8 mouse cellular contexts compared by ENCODE assay signal in the genomic region with DNA sequence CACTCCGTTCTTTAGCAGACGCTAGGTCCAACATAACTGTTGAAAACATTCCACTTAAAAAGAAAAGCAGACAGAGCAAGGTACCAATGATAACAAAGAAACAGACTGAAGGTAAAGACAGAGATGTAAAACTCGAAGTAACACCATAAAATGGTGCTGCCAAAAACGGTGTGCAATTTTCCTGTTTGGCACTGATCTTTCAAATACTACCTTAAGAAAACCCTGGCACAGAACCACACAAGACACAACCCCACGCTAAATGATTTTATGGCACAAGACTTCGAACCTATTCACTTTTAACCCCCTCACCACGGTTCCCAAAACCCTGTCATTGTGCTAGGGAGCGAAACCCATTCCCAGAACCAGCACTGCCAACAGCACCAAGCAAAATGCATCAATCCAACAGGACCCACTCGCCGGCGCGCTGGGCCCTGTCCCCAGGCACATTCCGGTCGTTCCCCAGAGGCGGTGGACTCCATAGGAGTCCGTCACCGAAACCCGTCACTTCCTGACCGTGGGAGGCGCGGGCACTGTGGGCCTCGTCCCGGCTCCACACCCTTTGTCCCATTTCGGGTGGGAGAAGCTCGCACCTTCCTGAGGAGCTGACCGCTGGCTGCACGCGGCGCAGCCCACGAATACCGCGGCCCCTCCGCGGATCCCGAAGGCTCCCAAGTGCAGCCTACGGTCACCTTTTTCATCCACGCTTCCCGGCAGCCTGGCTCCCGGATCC. TPM values are rescaled to one million over a fixed set of nuclear protein-coding genes. Genes with fewer than 3 reads are reported as not detected.
DNase-seq lines count a peak whose midpoint lies in the region; ATAC-seq and TF ChIP-seq lines count a peak whose summit lies in the region.

No protein-coding gene starts in this region.

- H3K4me1 ChIP-seq in spleen, adult 2 months (ENCODE audit: control insufficient read depth, insufficient read depth, insufficient read length), result peaks cover 7% of the 10 kb centered on the region
- H3K4me1 ChIP-seq in cortical plate, adult 2 months (ENCODE audit: control insufficient read depth, insufficient read depth, low read length), result no peaks in the 10 kb centered on the region
- peaks cover 14% of the 10 kb centered on the region for H3K4me1 ChIP-seq in intestine, embryonic 14.5 days (replicated peaks; ENCODE audit: control insufficient read depth, insufficient read depth, low read length)
- H3K4me1 ChIP-seq in limb, embryonic 13.5 days, result peaks cover 19% of the 10 kb centered on the region
- H3K4me1 ChIP-seq in midbrain, embryonic 16.5 days (ENCODE audit: control insufficient read depth, insufficient read depth, low read length), result peaks cover 28% of the 10 kb centered on the region

- H3K9ac ChIP-seq in intestine, embryonic 14.5 days (ENCODE audit: low read length), result peak overlapping the region; percentile 95
- peak overlapping the region; percentile 98 for H3K9ac ChIP-seq in limb, embryonic 13.5 days
- peak overlapping the region; percentile 84 for H3K9ac ChIP-seq in midbrain, embryonic 16.5 days (ENCODE audit: low read depth, low read length)

- TF ChIP-seq CTCF in spleen, adult 2 months (IDR thresholded peaks at IDR 0.05; ENCODE audit: extremely low read depth, insufficient read depth, insufficient read length, insufficient replicate concordance), result no peak
- no peak for TF ChIP-seq CTCF in cortical plate, adult 2 months (IDR thresholded peaks at IDR 0.05; ENCODE audit: extremely low read depth, insufficient read depth, low read length)
- TF ChIP-seq CTCF in gastrocnemius, adult 2 months (IDR thresholded peaks at IDR 0.05), result no peak

- H3K4me3 ChIP-seq in spleen, adult 2 months (ENCODE audit: extremely low read depth, insufficient read depth, insufficient read length), result peak overlapping the region; percentile 75
- H3K4me3 ChIP-seq in cortical plate, adult 2 months (ENCODE audit: insufficient read depth, low read length), result peak overlapping the region; percentile 95
- peak overlapping the region; percentile 95 for H3K4me3 ChIP-seq in gastrocnemius, adult 2 months
- peak overlapping the region; percentile 100 for H3K4me3 ChIP-seq in intestine, embryonic 14.5 days (ENCODE audit: low read depth, low read length)
- peak overlapping the region; percentile 99 for H3K4me3 ChIP-seq in limb, embryonic 13.5 days
- peak overlapping the region; percentile 72 for H3K4me3 ChIP-seq in midbrain, embryonic 16.5 days (ENCODE audit: low read depth, low read length)

- peak; percentile 14 for ATAC-seq in intestine, embryonic 14.5 days (replicated peaks; ENCODE audit: low FRiP score, low TSS enrichment, low read depth)
- ATAC-seq in limb, embryonic 13.5 days (ENCODE audit: low FRiP score, low read depth), result no peak
- peak; percentile 4; the same call in 1 of the 2 replicates for ATAC-seq in midbrain, embryonic 16.5 days

- no peaks in the 10 kb centered on the region for H3K9me3 ChIP-seq in intestine, embryonic 14.5 days (ENCODE audit: control insufficient read depth, low read length)
- H3K9me3 ChIP-seq in limb, embryonic 13.5 days, result no peaks in the 10 kb centered on the region
- H3K9me3 ChIP-seq in midbrain, embryonic 16.5 days (replicated peaks; ENCODE audit: control insufficient read depth, low read length, poor library complexity, severe bottlenecking), result no peaks in the 10 kb centered on the region

- 1% methylated on average over 39 of the region's 39 CpGs for WGBS in spleen, adult 2 months
- under 1% methylated on average over 39 of the region's 39 CpGs for WGBS in intestine, embryonic 14.5 days
- WGBS in limb, embryonic 13.5 days, result under 1% methylated on average over 39 of the region's 39 CpGs
- WGBS in midbrain, embryonic 16.5 days, result under 1% methylated on average over 38 of the region's 39 CpGs

- peaks cover 9% of the 10 kb centered on the region for H3K36me3 ChIP-seq in spleen, adult 2 months (ENCODE audit: control insufficient read depth, insufficient read depth, low read length)
- H3K36me3 ChIP-seq in intestine, embryonic 14.5 days (ENCODE audit: control insufficient read depth, insufficient read depth, low read length), result peaks cover 31% of the 10 kb centered on the region
- peaks cover 24% of the 10 kb centered on the region for H3K36me3 ChIP-seq in limb, embryonic 13.5 days
- H3K36me3 ChIP-seq in midbrain, embryonic 16.5 days (ENCODE audit: control insufficient read depth, insufficient read depth, low read length), result peaks cover 11% of the 10 kb centered on the region

- peak overlapping the region; percentile 61 for H3K4me2 ChIP-seq in intestine, embryonic 14.5 days (ENCODE audit: low read length)
- H3K4me2 ChIP-seq in limb, embryonic 13.5 days (replicated peaks), result peak overlapping the region; percentile 96
- peak overlapping the region; percentile 100 for H3K4me2 ChIP-seq in midbrain, embryonic 16.5 days (ENCODE audit: low read length)

- no peaks in the 10 kb centered on the region for H3K27me3 ChIP-seq in spleen, adult 2 months (ENCODE audit: control insufficient read depth, insufficient read depth, low read length)
- H3K27me3 ChIP-seq in intestine, embryonic 14.5 days (replicated peaks; ENCODE audit: control insufficient read depth, insufficient read depth, low read length), result no peaks in the 10 kb centered on the region
- H3K27me3 ChIP-seq in limb, embryonic 13.5 days, result no peaks in the 10 kb centered on the region
- no peaks in the 10 kb centered on the region for H3K27me3 ChIP-seq in midbrain, embryonic 16.5 days (ENCODE audit: control insufficient read depth, insufficient read depth, low read depth, low read length)

- intact Hi-C loops in gastrocnemius, adult 2 months (cut with DNase I), result loop anchor here (5.0 kb wide), 1 partner anchor 78 kb away; a partner anchor contains a TSS

- peak overlapping the region; percentile 62 for H3K27ac ChIP-seq in spleen, adult 2 months (ENCODE audit: insufficient read depth, low read length)
- H3K27ac ChIP-seq in cortical plate, adult 2 months (ENCODE audit: insufficient read depth, low read length), result peak overlapping the region; percentile 17
- H3K27ac ChIP-seq in gastrocnemius, adult 2 months, result peak overlapping the region; percentile 93
- H3K27ac ChIP-seq in intestine, embryonic 14.5 days (ENCODE audit: low read depth), result peak overlapping the region; percentile 84
- peak overlapping the region; percentile 85 for H3K27ac ChIP-seq in limb, embryonic 13.5 days
- peak overlapping the region; percentile 75 for H3K27ac ChIP-seq in midbrain, embryonic 16.5 days (ENCODE audit: low read length)

- no peak for TF ChIP-seq POLR2A in spleen, adult 2 months (IDR thresholded peaks at IDR 0.05; ENCODE audit: low read depth, low read length)
- no peak for TF ChIP-seq POLR2A in cortical plate, adult 2 months (IDR thresholded peaks at IDR 0.05; ENCODE audit: extremely low read depth, insufficient read depth, low read length)

- peak in 1 of 2 experiments; percentile 22 for DNase-seq in spleen, adult 2 months (ENCODE audit: low read depth in 1 of 2, low spot score in 2 of 2)
- DNase-seq in spleen, adult 12 weeks (ENCODE audit: low spot score), result no peak
- peak; percentile 58 for DNase-seq in gastrocnemius, adult 2 months
- no peak for DNase-seq in intestine, embryonic 14.5 days (ENCODE audit: low spot score)
- peak; percentile 68 for DNase-seq in testis, postnatal 10 days (ENCODE audit: low spot score)

RNA-seq across cellular contexts. Expression of a gene that starts 0.6 kb away (rescaled TPM):
- polyA plus RNA-seq in spleen, adult 2 months (2012; rRNA removed), result 12.6 and 15.3 TPM in 2 replicates
- 22.0 and 23.1 TPM in 2 replicates for polyA plus RNA-seq in cortical plate, adult 2 months (2012; rRNA removed)
- total RNA-seq in gastrocnemius, adult 2 months (2021), result 1 to 10 TPM; 6.3 to 7.1 TPM
- 7.1 and 8.8 TPM in 2 replicates for polyA plus RNA-seq in intestine, embryonic 14.5 days (2014; fragmentation: Nextera tagmentation; extraction: Ambion mirVana)
- 7.4 and 8.4 TPM in 2 replicates for polyA plus RNA-seq in limb, embryonic 13.5 days (2015; fragmentation: Nextera tagmentation; extraction: Ambion mirVana)
- polyA plus RNA-seq in midbrain, embryonic 16.5 days (2015; fragmentation: Nextera tagmentation; extraction: Ambion mirVana), result 4.6 and 5.3 TPM in 2 replicates

RNA-seq across cellular contexts. Expression of a gene that starts 0.9 kb away (rescaled TPM):
- polyA plus RNA-seq in spleen, adult 2 months (2012; rRNA removed), result 31.5 and 33.2 TPM in 2 replicates
- 22.2 and 22.7 TPM in 2 replicates for polyA plus RNA-seq in cortical plate, adult 2 months (2012; rRNA removed)
- 1 to 10 TPM; 2.8 to 2.9 TPM for total RNA-seq in gastrocnemius, adult 2 months (2021)
- 16.3 and 16.9 TPM in 2 replicates for polyA plus RNA-seq in intestine, embryonic 14.5 days (2014; fragmentation: Nextera tagmentation; extraction: Ambion mirVana)
- 18.7 and 22.5 TPM in 2 replicates for polyA plus RNA-seq in limb, embryonic 13.5 days (2015; fragmentation: Nextera tagmentation; extraction: Ambion mirVana)
- 18.8 and 20.1 TPM in 2 replicates for polyA plus RNA-seq in midbrain, embryonic 16.5 days (2015; fragmentation: Nextera tagmentation; extraction: Ambion mirVana)

RNA-seq across cellular contexts. Expression of a gene that starts 54.5 kb away (rescaled TPM):
- 8.6 and 10.5 TPM in 2 replicates for polyA plus RNA-seq in spleen, adult 2 months (2012; rRNA removed)
- polyA plus RNA-seq in cortical plate, adult 2 months (2012; rRNA removed), result 4.5 and 6.2 TPM in 2 replicates
- total RNA-seq in gastrocnemius, adult 2 months (2021), result 1 to 10 TPM; 5.3 to 6.8 TPM
- polyA plus RNA-seq in intestine, embryonic 14.5 days (2014; fragmentation: Nextera tagmentation; extraction: Ambion mirVana), result 125 and 143 TPM in 2 replicates
- 224 and 236 TPM in 2 replicates for polyA plus RNA-seq in limb, embryonic 13.5 days (2015; fragmentation: Nextera tagmentation; extraction: Ambion mirVana)
- polyA plus RNA-seq in midbrain, embryonic 16.5 days (2015; fragmentation: Nextera tagmentation; extraction: Ambion mirVana), result 86.2 and 100 TPM in 2 replicates

Comparison
In these comparisons a context has a peak if more than half of its experiments do, and no peak if none do; other contexts are left out.
1. DNase-seq: peak in gastrocnemius, adult 2 months (single experiment) and testis, postnatal 10 days (single experiment); none in spleen, adult 12 weeks (single experiment) and intestine, embryonic 14.5 days (single experiment).
2. H3K27ac ChIP-seq: peak in every context shown above with its lines; median percentile 93 in gastrocnemius, adult 2 months; 85 in limb, embryonic 13.5 days; 84 in intestine, embryonic 14.5 days; 75 in midbrain, embryonic 16.5 days; 62 in spleen, adult 2 months; 17 in cortical plate, adult 2 months.
3. Peak in every context shown above with its lines, with median percentiles within 50 percentile points of each other: H3K4me3 ChIP-seq, H3K4me2 ChIP-seq and H3K9ac ChIP-seq.